Mouse (Mus musculus) liver, adult 2 months (tissue): ENCODE results near the gene Slc35g1.

Experiments used
- CTCF ChIP-seq: fragments of 200-500 bp; IDR thresholded peaks from 2 replicates; pipeline ENCODE4 v1.5.1; 2011; ENCODE audit warnings: low read depth, low read length, control low read depth
- POLR2A ChIP-seq: fragments of 200-500 bp; IDR thresholded peaks from 2 replicates; pipeline ENCODE4 v1.6.1; 2011; ENCODE audit warnings: low read length, control low read depth; ENCODE audit not compliant: insufficient read depth; ENCODE audit errors: extremely low read depth

- TF ChIP-seq POLR2A: no peak
- no peak for TF ChIP-seq CTCF
These were observed 33.9 kb upstream of the Slc35g1 start for GRCm38 (mm10) chr19:38361850-38362249.
